Mouse (Mus musculus): Measurements from ENCODE around the gene Rnf187.
A peak's percentile ranks its signal among the peaks of the same experiment; 100 is the strongest.

The Rnf187 gene

DNA sequence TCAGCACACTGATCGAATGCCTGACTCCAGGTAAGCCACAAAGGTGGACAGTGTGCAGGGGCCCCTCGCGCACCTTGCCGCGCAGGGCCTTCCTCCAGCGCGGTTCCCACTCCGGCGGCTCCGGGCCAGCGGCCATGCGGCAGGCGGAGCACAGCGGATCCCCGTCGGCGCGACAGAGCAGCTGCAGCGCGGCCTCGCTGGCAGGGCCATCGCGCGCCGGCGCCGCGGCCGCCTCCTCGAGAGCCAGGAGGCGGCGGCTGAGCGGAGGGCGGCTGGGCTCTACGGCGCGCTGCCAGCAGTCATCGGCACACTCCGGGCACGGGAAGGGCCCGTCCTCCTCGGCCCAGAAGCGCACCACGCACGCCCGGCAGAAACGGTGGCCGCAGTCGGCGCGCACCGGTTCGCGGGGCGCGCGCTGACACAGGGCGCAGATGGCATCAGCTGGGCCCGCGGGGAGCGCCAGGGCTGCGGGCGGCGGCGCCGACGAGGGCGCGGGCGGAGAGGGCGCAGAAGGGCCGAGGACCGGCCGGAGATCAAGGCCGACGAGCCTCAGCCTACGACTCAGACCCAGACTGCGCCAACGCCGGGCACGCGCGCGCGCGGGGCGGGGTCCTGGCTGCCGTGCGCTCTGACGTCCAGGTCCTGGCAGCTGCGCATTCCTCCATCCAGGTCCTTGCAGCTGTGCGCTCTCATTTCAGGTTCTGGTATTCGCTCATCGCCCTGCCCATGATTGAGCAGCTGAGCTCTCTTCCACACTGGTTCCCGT lies at the start of gene Rnf187:
Gene Rnf187, minus strand, starts transcription at position 595 of the 766 bp plus-strand sequence.
- peak; percentile 96 for DNase-seq (ENCODE audit: low spot score)

DNA sequence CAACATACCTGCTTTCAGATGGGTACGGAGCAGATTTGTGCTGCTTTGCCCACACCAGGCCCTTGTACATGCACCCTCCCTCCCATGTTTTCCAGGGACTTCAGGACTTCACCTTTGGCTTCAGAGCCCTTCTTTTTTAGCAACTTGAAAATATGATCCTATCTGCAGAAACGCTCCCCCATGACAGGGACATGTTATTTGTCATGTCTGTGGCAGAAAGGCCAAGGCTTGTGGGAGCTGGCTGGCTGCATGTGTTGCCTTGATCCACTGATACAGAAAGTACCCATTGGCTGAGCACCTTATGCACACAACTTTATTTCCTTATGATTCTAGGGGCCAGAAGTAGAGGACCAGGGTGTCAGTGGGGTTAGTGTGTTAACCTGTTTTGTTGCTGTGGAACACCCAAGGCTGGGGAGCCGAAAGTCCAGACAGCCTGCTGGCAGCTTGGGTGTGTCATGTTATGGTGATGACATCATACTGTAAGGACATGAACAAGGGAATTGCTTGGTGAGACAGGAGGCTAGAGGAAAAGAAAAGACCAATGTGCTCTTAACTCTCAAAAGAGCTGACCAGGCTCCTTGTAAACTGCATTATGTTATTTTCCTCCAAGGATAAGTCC lies 46.7 kb upstream of the Rnf187 start:
- no peak for DNase-seq (ENCODE audit: low spot score)

DNA sequence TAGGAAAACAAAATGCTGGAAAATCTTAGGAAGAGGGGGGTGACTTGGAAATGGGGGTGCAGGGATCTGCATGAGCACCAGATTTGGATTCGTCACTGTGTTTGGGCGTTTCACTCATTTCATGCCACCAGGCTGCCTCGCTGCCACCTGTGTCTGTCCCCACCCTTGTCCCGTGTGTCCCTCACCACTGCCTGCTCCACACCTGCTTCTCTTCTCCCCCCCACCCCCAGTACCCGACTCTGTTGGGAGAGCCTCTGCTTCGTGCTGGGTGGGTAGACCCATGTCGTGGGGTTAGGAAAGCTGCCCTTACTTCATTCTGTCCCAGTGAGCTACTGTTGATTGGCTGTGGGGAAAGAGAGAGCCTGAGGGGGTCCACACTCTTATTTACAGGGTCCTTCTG lies 45.9 kb upstream of the Rnf187 start:
- DNase-seq (ENCODE audit: low spot score), result no peak

DNA sequence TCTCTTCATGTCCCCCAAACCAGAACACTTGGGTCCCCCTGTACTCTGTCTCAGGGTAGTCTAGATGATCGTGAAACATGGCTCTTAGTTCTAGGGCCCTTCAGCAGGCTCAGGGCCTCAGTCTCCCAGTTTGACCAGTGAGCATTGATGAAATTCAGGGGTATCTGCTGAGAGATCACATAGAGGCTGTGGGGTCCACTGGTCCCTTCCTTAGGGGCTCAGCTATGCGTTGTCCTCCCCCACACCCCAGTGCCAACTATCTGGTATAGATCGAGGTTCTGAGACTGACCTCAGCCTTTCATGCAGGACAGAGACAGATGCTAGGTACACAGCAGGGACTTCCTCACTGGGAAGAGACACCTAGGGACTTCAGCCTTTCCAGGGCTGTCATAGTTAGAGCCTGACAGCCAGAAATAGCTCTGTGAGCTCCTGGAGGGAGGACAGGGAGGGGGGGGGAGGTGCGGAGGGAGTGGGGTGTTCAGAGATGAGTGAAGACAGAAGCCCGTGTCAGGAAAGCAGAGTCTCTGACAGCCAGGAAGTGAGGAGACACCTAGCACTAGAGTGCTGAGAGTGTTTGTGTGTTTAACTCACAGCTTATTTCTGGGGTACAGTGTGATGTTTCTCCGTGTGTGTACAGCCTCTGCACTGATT lies 45.1 kb upstream of the Rnf187 start:
- no peak for DNase-seq (ENCODE audit: low spot score)

DNA sequence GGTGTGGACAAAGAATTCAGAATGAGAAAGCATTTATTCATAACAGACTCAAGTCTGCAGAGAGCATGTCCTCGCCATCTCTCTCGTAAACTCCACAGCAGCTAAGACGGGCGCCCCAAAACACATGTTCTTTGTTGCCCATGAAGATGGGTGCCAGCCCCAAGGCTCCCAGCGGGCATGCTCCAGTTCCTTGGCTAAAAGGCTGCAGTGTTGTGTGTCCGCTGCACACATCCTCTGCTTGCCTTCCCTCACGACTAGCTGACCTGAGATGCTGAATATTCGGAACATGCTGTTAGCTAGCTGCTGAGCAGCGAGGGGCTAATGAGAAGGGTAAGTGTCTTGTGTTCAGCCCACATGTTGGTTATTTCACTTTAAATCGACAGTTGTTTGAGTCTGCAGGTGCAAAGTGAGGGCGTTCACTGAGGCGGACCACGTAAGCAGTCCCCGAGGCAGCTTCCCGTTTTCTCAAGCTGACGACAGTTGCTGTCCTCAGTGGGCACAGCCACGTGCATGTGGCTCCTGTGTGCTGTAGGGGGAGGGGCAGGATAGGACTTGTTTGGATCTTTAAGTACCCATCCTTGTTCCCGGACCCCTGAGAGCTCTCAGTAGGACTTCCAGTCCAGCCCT lies 43.9 kb upstream of the Rnf187 start:
- no peak for DNase-seq (ENCODE audit: low spot score)

DNA sequence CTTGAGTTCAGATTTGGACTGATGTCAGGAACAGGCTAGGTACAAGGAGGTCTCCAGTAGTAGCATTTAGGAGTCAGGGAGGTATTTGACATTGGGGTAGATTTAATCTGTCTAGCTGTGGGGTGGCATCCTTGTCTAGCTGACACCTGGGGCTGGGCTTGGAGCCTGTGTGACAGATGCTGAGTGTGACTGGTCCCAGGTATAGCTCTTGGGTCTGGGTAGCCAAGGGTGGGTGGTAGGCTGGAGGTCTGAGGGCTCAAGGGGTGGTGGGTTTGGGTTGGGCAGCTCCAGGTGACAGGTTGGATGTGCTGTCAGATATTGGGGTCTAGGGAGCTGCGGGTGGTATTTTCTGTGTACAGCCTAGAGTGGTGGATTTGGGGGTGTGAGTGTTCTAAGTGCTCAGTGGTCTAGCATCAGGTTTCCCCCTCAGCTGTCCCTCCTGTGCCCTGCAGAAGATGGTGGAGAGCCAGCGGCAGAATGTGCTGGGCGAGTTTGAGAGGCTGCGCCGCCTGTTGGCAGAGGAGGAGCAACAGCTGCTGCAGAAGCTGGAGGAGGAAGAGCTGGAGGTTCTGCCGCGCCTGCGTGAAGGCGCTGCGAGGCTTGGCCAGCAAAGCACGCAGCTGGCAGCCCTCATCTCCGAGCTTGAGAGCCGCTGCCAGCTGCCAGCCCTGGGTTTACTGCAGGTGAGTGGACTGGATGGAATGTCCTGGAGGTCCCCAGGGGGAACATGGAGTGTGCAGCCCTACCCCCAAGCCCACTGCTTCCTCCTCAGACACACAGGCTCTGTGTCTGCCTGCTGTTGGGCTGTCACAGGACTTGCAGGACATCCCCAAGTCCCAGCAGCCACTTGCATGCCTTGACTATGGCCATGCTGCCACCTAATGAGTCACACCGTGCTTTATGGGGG lies 43.1 kb upstream of the Rnf187 start:
- peak; percentile 42 for DNase-seq (ENCODE audit: low spot score)

DNA sequence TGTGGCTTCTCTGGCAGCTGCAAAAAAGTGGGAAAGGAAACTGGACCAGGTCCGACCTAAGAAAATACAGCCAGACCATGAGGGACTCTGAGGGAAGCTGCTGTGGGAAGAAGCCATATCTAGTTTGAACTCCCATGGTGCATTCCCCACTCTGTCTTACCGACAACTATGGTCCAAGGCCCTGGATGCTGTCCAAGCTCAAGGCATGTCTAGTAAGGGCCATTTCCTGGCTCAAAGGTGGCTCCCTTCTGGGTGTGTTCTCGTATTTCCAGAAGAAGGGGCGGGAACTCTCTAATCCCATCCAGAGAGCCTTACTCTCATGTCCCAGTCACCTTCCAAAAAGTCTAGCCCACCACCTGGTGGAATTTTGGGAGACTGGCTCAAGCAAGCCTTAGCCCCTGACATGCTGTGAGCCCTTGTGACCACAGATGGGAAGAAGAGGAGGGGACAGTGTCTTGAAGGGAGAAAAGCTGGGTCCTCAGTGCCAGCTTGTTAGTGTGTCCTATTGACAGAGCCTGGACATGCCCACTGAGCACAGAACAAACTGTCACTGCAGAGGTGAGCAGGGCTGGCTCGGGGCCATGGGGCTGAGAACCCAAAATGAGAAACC lies 41.8 kb upstream of the Rnf187 start:
- DNase-seq (ENCODE audit: low spot score), result no peak

DNA sequence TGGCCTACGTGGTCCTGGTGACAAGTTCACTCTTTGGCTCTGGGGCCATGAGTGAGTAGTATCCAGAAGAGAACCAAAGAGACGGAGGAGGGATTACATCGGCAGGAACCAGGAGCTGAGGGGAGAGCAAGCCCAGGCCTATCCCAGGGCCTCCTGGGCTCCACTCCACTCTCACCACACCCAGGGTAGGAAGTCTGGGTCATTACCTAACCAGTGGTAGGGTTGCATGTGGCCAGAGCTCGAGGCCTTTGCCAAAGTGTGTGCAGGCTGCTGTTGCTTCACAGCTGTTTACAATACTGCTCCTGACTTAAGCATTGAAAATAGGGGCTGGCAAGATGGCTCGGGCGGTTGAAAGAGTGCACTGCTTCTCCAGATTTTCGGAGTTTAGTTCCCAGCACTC lies 40.9 kb upstream of the Rnf187 start:
- no peak for DNase-seq (ENCODE audit: low spot score)

DNA sequence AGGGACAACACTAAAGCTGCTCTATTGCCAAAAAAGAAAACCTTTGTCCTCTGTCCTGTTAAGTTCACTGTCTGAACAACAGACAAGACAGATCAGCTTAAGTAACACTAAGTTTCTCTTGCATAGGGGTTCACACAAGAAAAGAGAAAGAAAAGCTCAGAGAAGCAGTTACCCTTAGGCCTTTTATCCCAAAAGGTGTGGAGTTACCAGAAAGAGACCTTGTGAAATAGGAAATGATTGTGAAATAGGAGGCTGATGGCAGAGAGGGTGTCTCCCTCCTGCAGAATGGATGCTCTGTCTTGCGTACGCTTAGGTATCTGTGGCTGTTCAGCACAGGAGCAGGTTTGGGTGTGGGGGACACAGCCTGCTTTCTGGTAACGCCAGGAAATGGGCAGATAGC lies 40.5 kb upstream of the Rnf187 start:
- no peak for DNase-seq (ENCODE audit: low spot score)

DNA sequence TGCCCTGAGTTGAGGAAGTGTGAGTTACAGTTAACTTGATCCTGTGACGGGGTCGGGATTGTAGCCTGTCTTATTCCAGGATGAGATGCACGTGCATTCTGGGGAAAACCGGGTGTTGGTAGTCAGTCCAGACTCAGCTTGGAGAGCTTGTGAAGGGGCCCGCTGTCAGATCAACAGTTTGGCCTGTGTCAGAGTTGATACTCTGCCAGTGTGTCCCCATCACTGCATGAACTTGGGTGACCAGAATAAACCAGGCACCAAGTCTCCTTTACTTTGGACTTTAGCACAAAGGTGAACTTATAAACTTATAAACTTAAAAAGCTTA lies 40.0 kb upstream of the Rnf187 start:
- DNase-seq (ENCODE audit: low spot score), result no peak

DNA sequence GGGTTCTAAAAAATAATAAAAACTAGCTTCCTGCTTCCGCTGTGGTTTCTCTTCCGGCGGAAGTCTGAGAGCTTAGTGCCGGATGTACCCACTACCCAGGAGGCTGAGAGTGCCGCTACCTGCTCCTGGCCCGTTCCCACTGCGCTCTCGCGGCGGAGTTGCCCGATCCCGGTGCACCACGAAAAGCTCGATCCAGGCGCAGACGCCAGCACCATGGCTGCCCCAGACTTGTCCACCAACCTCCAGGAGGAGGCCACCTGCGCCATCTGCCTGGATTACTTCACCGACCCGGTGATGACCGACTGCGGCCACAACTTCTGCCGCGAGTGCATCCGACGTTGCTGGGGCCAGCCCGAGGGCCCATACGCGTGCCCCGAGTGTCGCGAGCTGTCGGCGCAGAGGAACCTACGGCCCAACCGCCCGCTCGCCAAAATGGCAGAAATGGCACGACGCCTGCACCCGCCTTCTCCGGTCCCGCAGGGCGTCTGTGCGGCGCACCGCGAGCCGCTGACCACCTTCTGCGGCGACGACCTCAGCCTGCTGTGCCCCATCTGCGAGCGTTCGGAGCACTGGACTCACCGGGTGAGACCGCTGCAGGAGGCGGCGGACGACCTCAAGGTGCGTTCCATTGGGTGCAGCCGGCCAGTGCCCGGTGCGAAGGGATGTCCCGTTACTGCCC lies 39.5 kb upstream of the Rnf187 start, which contains the start of gene Trim11:
Gene Trim11, plus strand, starts transcription at position 67 of the 679 bp plus-strand sequence.
- peak; percentile 78 for DNase-seq (ENCODE audit: low spot score)

DNA sequence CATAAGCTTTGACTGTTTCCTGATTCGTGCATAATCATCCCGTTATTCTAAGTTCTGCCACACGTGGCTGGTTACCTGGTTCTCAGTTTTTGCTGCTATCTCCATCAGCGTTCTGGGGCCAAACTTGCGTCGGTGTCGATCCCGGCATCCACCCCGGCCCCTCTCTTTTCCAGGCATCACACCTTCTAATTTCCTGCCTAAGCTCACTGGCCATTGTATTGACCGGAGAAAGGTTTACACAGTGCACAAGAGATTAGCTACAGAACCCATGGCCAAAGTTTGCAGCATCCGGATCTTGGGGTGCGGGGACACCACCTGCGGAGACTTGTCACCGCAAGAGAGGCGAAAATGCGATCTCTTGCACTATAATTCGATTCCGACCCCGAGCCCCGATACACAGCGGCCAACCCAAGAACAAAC lies 38.9 kb upstream of the Rnf187 start:
- DNase-seq (ENCODE audit: low spot score), result peak; percentile 17

DNA sequence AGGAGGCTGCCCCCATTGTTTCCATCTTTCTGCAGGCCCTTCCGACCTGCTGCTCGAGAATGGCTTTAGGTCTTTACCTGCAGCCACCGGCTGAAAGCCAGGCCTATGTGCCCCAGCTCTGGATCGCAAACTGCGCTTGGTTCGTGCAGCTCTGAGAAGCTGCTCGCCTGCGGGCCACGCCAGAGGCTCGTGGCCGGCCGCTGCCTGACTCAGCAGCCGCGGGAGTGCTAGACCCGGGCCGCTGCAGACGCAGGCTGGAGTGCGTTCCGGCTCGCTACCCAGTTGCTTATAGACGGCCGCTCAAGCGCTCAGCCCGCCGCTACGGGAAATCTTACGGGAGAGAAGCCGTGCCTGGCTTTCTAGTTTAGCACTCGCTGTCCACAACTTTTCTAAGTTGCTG lies 38.4 kb upstream of the Rnf187 start:
- peak; percentile 37 for DNase-seq (ENCODE audit: low spot score)

DNA sequence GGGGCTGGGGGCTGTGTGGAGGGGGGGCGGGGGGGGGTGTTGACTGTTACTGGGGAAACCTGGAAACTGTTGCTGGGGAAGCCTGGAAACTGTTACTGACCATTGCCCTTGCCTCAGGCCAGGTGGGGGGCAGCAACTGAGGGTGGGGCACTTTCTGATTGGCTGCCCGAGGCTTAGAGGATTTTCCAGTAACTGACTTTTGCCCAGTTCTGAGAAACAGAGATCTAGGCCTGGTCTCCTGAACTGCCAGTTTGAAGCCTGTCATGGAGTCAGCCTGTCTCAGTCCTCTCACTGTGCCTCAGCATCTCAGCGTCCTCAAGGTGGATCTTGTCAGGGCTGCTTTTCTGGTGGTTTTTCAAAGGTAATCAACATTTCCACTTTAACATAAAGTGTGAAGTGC lies 35.7 kb upstream of the Rnf187 start:
- no peak for DNase-seq (ENCODE audit: low spot score)

DNA sequence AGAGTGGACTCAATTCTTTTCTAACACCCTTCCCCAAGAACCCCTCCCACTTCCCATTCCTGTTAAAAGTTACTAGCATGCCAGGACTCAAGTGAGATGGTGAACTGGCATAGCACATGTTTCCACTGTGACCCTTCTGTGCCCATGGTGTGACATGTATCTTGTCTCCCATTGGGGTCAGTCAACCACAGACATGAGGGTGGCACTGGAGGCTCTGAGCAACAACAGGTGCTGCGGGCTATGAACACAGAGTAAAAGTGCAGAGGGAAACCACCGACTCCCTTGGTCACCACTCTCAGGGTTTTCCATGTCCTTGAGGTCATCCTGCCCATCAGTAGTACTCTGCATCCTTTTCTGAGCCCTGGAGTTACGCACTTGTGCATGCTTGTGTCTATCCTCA lies 33.1 kb upstream of the Rnf187 start:
- DNase-seq (ENCODE audit: low spot score), result no peak

DNA sequence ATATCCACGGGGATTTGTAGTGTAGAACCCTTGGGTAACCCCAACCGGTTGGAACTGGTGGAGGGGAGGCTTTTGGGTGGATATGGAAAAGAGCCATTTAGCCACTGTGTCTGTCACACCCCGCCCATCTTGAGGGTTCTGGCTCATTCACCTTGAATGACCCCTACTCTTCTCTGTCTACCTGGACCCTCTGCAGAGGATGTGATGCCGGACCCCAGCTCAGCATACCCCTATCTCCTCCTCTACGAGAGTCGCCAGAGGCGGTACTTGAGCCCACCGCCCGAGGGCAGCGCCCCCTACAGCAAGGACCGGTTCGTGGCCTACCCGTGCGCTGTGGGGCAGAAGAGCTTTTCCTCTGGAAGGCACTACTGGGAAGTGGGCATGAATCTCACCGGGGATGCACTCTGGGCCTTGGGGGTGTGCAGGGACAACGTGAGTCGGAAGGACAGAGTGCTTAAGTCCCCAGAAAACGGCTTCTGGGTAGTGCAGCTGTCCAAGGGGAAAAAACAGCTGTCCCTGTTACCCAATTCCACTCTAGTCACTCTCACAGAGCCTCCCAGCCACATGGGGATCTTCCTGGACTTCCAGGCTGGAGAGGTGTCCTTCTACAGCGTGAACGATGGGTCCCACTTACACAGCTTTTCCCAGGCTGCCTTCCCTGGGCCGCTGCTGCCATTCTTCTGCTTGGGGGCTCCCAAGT lies 32.3 kb upstream of the Rnf187 start:
- DNase-seq (ENCODE audit: low spot score), result no peak

DNA sequence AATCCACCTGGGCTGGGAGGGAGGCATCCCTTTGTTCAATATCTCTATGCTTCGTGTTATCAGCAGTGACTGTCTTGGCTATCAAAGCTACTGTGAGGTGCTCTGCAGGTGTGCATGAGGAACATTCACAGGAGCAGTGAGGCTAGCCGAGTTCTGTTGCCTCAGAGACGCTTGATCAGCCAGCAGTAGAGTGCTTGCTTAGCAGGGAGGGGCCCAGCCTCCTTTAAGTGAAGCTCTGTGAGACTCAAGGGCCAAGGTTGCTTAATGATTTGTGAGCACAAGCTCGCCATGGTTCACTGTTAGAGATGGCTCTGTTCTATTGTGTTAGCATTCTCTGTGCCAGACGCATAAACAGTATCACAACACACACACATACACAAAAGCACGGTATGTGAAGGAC lies 30.9 kb upstream of the Rnf187 start:
- no peak for DNase-seq (ENCODE audit: low spot score)

DNA sequence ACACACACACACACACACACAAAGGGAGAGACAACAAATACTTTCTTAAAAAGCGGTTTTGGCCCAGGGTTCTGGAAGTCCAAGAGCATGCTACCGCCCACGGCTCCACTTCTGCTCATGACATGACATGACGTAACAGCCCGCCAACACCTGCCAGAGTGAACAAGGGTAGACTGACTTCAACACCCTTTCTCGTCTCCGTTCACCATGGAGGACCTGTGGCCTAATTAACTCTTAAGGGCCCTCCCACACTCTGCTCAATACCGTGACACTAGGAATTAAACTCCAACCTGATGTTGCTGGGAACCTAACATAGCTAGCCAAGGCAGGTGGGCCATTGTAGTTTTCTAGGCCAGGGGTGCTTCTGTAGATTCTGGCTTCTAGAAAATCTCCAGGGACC lies 30.3 kb upstream of the Rnf187 start:
- DNase-seq (ENCODE audit: low spot score), result no peak

DNA sequence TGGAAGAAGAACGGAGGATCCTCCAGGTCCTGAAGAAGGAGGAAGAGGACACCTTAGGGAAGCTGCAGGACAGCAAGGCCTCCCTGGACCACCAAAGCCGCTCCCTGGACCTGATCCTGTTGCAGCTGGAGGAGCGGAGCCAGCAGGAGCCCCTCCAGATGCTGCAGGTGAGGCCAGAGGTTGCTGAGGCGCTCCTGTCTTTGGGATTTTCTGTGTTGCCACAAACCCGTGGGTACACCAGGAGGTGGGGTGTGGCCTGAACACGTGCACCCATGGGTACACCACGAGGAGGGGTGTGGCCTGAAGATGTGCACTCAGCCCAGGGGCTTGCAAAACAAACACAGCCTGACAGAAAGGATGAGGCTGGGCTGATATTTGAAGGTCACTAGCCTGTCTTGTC lies 29.8 kb upstream of the Rnf187 start:
- no peak for DNase-seq (ENCODE audit: low spot score)

DNA sequence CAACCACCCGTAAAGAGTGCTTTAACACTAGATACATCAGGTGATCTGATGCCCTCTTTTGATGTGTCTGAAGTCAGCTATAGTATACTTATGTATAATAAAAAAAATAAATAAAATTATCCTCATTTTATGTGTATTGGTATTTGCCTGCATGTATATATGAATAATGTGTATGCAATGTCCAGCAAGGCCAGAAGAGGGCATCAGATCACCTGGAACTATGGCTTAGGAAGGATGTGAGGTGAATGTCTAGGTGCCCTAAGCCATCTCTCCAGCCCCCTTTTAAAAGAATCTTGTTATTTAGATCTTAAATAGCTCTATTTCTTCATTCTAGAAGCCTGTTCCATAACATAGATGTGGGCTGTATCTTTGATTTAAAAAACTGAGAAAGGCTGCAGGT lies 28.6 kb upstream of the Rnf187 start:
- DNase-seq (ENCODE audit: low spot score), result peak; percentile 39
